ENCODE assay signal across 11 mouse cellular contexts in genomic region chr15:77813639-77814375, GRCm38 (mm10). TPM values are rescaled to one million over a fixed set of nuclear protein-coding genes. Genes with fewer than 3 reads are reported as not detected.
A peak's percentile ranks its signal among the peaks of the same experiment; 100 is the strongest.
DNase-seq lines count a peak whose midpoint lies in the region; ATAC-seq and TF ChIP-seq lines count a peak whose summit lies in the region.
"Had no signal": no experiment of that assay in that cellular context is flagged by ENCODE, and none has a peak within 500 bp of the region (broad histone marks: within the 10 kb centered on the region; RNA-seq: fewer than 3 reads in every experiment).

No protein-coding gene starts in this region.

- intact Hi-C loops in gastrocnemius, adult 2 months (cut with DNase I), result no loop called here
- intact Hi-C loops in left cerebral cortex, postnatal 14 days (cut with DNase I), result no loop called here

- H3K27ac ChIP-seq in gastrocnemius, adult 2 months, result peak overlapping the region; percentile 91
- H3K27ac ChIP-seq in heart, embryonic 10.5 days, result peak overlapping the region; percentile 84
- peak overlapping the region; percentile 81 for H3K27ac ChIP-seq in limb, embryonic 13.5 days
- H3K27ac ChIP-seq in forebrain, embryonic 11.5 days (ENCODE audit: low read depth, low read length), result no peak overlapping the region

- peaks cover 99% of the 10 kb centered on the region for H3K4me1 ChIP-seq in E14TG2a.4 (replicated peaks; ENCODE audit: low read depth, low read length)
- peaks cover 93% of the 10 kb centered on the region for H3K4me1 ChIP-seq in heart, embryonic 10.5 days
- peaks cover 75% of the 10 kb centered on the region for H3K4me1 ChIP-seq in limb, embryonic 13.5 days
- H3K4me1 ChIP-seq in forebrain, embryonic 11.5 days (replicated peaks; ENCODE audit: control insufficient read depth, insufficient read depth, low read length), result peaks cover 3% of the 10 kb centered on the region; the same call in 1 of the 2 replicates

- H3K9me3 ChIP-seq in E14TG2a.4 (ENCODE audit: low read length), result no peaks in the 10 kb centered on the region
- H3K9me3 ChIP-seq in heart, embryonic 10.5 days, result no peaks in the 10 kb centered on the region
- H3K9me3 ChIP-seq in limb, embryonic 13.5 days, result no peaks in the 10 kb centered on the region
- no peaks in the 10 kb centered on the region for H3K9me3 ChIP-seq in forebrain, embryonic 11.5 days (ENCODE audit: control insufficient read depth, low read length)

- peaks cover 66% of the 10 kb centered on the region for H3K36me3 ChIP-seq in E14TG2a.4 (ENCODE audit: insufficient read depth, low read length)
- peaks cover 44% of the 10 kb centered on the region for H3K36me3 ChIP-seq in heart, embryonic 10.5 days
- H3K36me3 ChIP-seq in limb, embryonic 13.5 days, result peaks cover 26% of the 10 kb centered on the region
- H3K36me3 ChIP-seq in forebrain, embryonic 11.5 days (ENCODE audit: control insufficient read depth, insufficient read depth, low read length), result no peaks in the 10 kb centered on the region; the same call in none of the 2 replicates

- peak; percentile 53 for DNase-seq in gastrocnemius, adult 2 months
- no peak for DNase-seq in gastrocnemius, postnatal 10 days
- no peak for DNase-seq in heart, embryonic 10.5 days (ENCODE audit: low spot score)
- DNase-seq in cerebellum, adult 11 months, result no peak
- DNase-seq in left cerebral cortex, postnatal 14 days (ENCODE audit: low spot score in 2 of 2), result no peak
- no peak for DNase-seq in forebrain, embryonic 11.5 days (ENCODE audit: low spot score)
- DNase-seq: cerebellum, adult 9-10 months; left cerebral cortex, postnatal 4 days; thymus, adult 18-20 months had no signal

- no peak for ATAC-seq in limb, embryonic 13.5 days (ENCODE audit: low FRiP score, low read depth)
- ATAC-seq in forebrain, embryonic 11.5 days (replicated peaks; ENCODE audit: low FRiP score), result no peak

- no peaks in the 10 kb centered on the region for H3K27me3 ChIP-seq in E14TG2a.4 (ENCODE audit: insufficient read depth, low read length)
- H3K27me3 ChIP-seq in heart, embryonic 10.5 days (ENCODE audit: insufficient read depth, poor library complexity, severe bottlenecking), result no peaks in the 10 kb centered on the region
- no peaks in the 10 kb centered on the region for H3K27me3 ChIP-seq in limb, embryonic 13.5 days
- no peaks in the 10 kb centered on the region for H3K27me3 ChIP-seq in forebrain, embryonic 11.5 days (ENCODE audit: control insufficient read depth, insufficient read depth, low read length)

- peak overlapping the region; percentile 17 for H3K4me3 ChIP-seq in gastrocnemius, adult 2 months
- H3K4me3 ChIP-seq in E14TG2a.4 (replicated peaks; ENCODE audit: low read length), result peak overlapping the region; percentile 68; the same call in 1 of the 2 replicates
- H3K4me3 ChIP-seq in heart, embryonic 10.5 days, result no peak overlapping the region
- H3K4me3 ChIP-seq in limb, embryonic 13.5 days, result no peak overlapping the region
- no peak overlapping the region for H3K4me3 ChIP-seq in forebrain, embryonic 11.5 days (ENCODE audit: low read depth, low read length)

- peak overlapping the region; percentile 8; the same call in 1 of the 2 replicates for H3K9ac ChIP-seq in limb, embryonic 13.5 days
- no peak overlapping the region for H3K9ac ChIP-seq in forebrain, embryonic 11.5 days (ENCODE audit: low read length)

- peak; percentile 40 for TF ChIP-seq CTCF in gastrocnemius, adult 2 months (IDR thresholded peaks at IDR 0.05)
- no peak for TF ChIP-seq CTCF in E14TG2a.4 (conservative IDR thresholded peaks at IDR 0.05; ENCODE audit: low read length)

- H3K4me2 ChIP-seq in limb, embryonic 13.5 days (replicated peaks), result no peak overlapping the region
- no peak overlapping the region for H3K4me2 ChIP-seq in forebrain, embryonic 11.5 days (ENCODE audit: low read depth, low read length, severe bottlenecking)

- WGBS in heart, embryonic 10.5 days, result 74% methylated on average over 6 of the region's 6 CpGs
- WGBS in limb, embryonic 13.5 days, result 34% methylated on average over 6 of the region's 6 CpGs
- WGBS in forebrain, embryonic 11.5 days, result 73% methylated on average over 6 of the region's 6 CpGs

RNA-seq across cellular contexts. Expression of gene Myh9, which starts 28.2 kb away (rescaled TPM):
- 10 to 100 TPM; 37.4 to 57.4 TPM for total RNA-seq in gastrocnemius, adult 2 months (2021)
- 100 to 1,000 TPM; 117 to 155 TPM for total RNA-seq in gastrocnemius, postnatal 10 days (2021)
- polyA plus RNA-seq in heart, embryonic 10.5 days (2016; fragmentation: Nextera tagmentation; extraction: Ambion mirVana), result 34.5 and 37.5 TPM in 2 replicates
- polyA plus RNA-seq in limb, embryonic 13.5 days (2015; fragmentation: Nextera tagmentation; extraction: Ambion mirVana), result 34.1 and 38.1 TPM in 2 replicates
- 10 to 100 TPM; 70.3 to 73.8 TPM for total RNA-seq in left cerebral cortex, postnatal 14 days (2021)
- 32.0 and 37.4 TPM in 2 replicates for polyA plus RNA-seq in forebrain, embryonic 11.5 days (2014; fragmentation: Nextera tagmentation; extraction: Ambion mirVana)

RNA-seq across cellular contexts. Expression of gene Apol8, which starts 57.0 kb away (rescaled TPM):
- total RNA-seq in gastrocnemius, adult 2 months (2021), result under 1 TPM; 0.08 to 0.31 TPM
- total RNA-seq in gastrocnemius, postnatal 10 days (2021), result under 1 TPM in 1 of 2 experiments, not detected in 1; 0.61 TPM
- polyA plus RNA-seq in heart, embryonic 10.5 days (2016; fragmentation: Nextera tagmentation; extraction: Ambion mirVana), result 0.16 and 0.52 TPM in 2 replicates
- 0.18 TPM in 1 of 2 replicates, not detected in the other for polyA plus RNA-seq in limb, embryonic 13.5 days (2015; fragmentation: Nextera tagmentation; extraction: Ambion mirVana)
- 1 to 10 TPM; 1.3 to 3.2 TPM for total RNA-seq in left cerebral cortex, postnatal 14 days (2021)
- 0.16 and 0.21 TPM in 2 replicates for polyA plus RNA-seq in forebrain, embryonic 11.5 days (2014; fragmentation: Nextera tagmentation; extraction: Ambion mirVana)

Comparison
In these comparisons a context has a peak if more than half of its experiments do, and no peak if none do; other contexts are left out.
1. H3K4me3 ChIP-seq: peak in gastrocnemius, adult 2 months (single experiment) and E14TG2a.4 (single experiment); none in heart, embryonic 10.5 days (single experiment), limb, embryonic 13.5 days (single experiment) and forebrain, embryonic 11.5 days (single experiment).